Mouse (Mus musculus) hindlimb bud, embryonic 11.5 days (tissue): Measurements from ENCODE around the gene Cldn11.

ENCODE experiments used
- DNase-seq: peaks from one replicate; pipeline ENCODE4 v3.0.0-alpha.2; 2012; ENCODE audit warnings: low read depth, low spot score; ENCODE audit errors: extremely low spot score

Cldn11 gene

DNA sequence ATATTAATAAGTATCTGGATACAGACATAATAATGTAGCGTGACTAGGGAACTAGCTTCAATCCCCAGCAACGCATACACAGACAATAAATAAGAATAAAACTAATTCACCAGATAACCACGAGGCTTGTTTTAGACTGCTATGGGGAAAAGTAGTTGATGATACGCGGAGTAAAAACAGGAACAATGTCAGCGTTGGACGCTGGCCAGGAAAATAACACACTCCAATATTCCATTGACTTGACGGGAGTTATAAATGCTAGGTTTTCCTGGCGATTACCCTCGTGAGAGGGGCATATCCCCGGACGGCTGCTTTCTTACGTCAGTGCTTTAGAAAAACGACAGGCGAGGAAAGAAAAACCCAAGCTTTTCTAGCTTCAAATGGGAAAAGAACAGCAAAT is 8.1 kb downstream of the Cldn11 start:
- no peak for DNase-seq

DNA sequence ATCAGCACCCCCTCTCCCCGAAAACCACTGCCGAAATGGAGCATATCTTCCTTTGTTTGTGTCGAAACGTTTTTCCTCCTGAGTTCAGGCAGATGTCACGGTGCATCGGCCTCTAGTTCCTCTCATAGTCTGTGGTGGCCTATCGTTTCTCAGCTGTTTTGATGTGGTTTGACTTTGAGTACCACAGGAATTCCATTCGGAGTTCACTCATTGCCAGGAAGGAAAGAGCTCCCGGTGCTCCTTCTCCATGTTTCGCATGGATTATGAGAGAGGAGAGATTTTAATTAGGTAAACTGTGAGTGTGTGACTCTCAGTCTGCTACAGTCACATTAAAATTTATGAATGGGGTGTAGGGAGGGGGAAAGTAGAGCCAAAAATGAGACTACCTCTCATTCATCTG is 10.3 kb downstream of the Cldn11 start:
- DNase-seq: no peak

DNA sequence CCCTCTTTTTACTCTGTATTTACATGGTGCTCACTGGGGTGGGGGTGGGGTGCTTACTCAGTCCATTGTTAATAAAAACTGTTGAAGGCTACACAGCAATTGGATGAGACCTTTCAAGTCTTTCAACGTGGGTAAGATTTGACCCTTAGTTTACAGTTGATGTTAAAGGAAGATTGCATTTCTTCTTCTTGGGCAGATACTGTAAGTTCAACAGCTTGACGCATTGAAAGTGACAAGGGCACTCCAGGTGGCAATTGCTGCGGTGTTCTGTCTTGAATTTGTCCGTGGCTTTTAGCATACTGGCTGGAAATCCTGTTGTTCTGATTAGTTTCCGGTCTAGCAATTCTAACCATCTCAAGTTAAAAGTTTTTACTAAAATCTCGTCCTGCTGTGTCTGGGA is 11.6 kb downstream of the Cldn11 start:
- DNase-seq: no peak

DNA sequence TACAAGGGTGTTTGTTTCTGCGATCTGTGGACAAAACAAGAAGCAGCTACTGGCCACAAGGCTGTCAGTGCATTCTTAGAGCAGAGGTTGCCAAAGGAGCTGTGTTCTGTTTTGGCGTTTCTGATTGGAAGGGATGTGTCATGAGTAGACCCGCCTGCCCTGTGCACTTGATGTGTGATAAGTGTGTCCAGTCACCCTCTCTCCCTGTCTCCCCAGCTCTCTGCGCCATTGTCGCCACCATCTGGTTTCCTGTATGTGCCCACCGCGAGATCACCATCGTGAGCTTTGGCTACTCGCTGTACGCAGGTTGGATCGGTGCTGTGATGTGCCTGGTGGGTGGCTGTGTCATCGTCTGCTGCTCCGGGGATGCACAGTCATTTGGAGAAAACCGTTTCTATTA is 13.1 kb downstream of the Cldn11 start:
- no peak for DNase-seq

DNA sequence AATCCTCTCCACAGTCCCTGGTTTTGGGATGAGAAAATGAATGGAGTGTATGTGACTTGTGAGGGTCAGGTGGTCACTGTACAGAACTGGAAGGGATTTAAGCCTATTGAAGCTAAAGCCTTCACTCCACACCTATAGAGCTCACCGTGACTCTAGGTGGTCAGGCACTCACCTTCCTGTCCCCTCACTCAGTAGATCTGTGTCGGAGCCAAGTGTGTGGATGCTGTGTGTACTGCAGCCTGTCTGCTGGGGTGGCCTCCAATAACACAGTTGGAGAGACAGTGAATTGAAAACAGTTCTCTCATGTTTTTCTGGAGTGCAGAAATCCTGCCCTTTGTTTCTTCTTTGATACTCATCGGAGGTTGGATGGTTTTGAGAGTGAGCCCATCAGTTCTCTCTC is 16.1 kb downstream of the Cldn11 start:
- no peak for DNase-seq

DNA sequence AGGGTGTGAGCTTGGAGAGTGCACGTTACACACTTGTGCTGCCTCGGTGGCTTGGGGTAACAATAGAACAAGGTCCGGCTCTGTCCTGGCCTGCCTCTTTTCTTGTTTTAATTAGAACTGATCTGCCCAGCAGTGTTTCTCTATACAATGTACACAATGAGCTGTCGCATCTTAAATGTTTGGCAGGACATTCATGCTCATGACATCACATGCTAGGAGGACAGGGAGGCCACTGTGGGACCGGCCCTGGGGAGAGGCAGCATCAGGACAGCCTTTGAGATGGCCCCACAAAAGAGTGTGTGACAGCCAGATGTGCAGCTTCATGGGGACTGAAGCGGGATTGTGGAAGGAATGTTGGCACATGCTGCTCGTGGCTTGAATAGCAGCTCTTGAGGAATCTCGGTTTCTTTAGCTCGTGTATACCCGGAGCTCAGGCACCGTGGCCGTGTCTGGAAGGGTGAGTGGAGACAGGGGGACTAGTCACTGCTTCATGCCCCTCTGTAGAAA is 16.7 kb downstream of the Cldn11 start:
- no peak for DNase-seq

DNA sequence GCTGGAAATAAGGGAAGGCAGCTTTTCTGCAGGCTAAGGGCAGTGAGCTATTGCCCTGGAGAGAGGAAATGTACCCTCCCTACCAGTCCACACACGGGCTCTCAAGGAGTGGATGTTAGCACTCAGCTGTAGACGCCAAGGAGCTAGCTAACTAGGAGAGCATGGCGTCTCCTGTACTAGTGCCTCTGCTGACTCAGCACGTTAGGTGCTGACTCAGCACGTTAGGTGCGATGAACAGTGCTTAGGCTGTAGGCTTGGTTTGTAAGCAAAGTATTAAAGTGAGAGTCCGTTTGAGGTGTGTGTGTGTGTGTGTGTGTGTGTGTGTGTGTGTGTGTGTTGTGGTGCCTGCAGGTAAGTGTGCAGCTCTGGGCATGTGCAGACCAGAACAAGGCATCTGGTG is 40.6 kb downstream of the Cldn11 start:
- DNase-seq: no peak

DNA sequence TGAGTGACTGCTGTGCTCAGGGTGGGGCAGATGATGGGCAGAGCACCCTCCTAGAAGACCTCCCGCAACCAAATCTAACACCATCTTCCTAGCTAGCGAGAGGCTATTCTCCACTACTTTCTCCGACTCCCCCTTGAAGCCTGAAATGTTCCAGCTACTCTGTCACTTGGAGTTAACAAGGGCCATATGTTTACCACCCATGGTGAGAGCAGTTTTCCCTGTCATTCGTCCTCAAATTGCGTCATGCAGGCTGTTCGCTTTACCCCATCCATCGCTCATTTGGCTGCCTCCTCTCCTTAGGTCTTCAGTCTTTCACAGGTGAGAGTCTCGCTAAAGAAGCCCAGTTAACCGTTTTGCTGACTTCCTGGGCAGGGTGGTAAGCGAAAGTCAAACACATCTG is 41.7 kb downstream of the Cldn11 start:
- peak; percentile 66 for DNase-seq

DNA sequence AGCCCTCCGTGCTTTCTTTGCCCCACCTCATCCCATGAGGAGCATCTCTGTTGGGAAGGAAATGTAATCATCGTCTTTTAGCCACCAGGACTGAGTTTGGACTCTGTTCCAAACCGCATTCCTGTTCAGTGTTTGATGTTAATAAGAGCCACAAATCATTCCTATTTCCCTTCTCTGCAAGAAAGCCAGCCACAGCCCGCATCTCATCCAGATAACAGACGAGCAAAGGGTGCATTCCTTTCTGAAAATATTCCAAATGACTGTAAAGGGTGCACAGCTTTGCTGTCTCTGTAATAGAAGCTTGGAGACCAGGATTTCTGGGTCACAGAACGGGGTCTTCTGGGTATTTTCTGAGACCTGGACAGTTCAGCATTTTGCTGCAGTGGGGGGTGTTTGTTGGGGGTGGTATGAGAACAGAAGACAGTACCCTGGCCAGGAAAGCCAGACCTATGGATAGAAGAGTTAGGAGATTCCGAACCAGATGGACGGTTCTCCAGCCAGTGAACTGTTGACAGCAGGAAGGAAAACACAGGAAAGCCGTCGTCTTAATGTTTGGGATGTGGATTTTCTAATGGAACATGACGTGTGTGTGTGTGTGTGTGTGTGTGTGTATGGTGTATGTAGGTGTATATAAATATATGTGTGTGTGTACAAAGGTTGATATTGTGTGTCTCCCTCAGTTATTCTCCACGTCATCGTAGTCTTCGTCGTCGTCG is 49.6 kb downstream of the Cldn11 start:
- DNase-seq: no peak

DNA sequence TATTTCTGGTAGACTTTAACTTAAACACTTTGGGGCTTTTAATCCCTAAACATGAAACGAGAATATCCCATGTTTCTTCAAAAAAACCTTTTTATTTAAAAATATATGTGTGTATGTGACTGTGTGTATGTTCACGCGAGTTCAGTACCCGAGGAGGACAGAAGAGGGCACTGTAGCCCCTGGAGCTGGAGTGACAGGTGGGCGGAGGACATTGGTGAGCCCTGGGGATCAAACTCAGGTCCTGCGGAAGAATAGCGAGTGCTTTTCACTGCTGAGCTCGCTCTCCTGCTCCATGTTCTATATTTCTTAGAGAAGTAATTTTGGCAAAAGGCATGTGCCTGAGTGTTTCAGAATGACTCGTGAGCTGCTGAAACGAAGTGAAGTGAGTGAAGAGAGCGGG is 54.2 kb downstream of the Cldn11 start:
- DNase-seq: no peak

DNA sequence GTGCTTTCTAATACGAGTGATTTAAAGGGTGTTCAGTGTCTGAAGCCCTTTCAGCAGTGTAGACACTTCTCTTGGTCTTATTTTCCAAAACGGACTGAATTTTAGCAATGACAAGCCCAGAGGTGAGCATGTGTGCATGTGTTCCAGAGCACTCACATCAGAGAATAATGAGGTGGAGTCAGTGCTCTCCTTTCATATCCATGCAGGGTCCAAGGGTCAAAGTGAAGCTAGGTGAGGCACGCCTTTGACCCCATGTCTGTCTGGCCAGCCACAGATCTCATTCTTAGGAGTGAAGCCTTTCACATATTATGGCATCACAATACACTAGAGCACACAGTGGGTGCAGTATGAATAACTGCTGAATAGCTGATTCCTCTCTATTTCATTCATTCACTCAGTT is 55.4 kb downstream of the Cldn11 start:
- no peak for DNase-seq

DNA sequence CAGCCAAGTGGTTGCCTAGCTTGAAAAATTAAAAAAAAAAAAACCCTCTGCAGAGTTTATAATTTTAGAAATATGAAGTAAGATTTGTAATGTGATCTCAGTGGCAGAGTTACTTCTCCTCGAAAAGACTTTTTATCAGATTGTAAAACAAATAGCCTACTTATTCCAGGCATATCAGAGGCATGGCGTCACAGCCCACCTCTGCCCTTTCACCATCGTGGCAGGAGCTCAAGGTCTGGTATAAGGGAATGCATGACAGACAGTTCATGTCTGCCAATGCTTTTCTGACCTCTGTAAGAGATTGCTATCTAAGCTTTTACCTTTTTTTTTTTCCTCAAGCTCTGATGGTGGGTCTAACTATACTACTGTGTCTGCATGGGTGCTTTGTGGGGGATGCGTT is 58.3 kb downstream of the Cldn11 start:
- no peak for DNase-seq

DNA sequence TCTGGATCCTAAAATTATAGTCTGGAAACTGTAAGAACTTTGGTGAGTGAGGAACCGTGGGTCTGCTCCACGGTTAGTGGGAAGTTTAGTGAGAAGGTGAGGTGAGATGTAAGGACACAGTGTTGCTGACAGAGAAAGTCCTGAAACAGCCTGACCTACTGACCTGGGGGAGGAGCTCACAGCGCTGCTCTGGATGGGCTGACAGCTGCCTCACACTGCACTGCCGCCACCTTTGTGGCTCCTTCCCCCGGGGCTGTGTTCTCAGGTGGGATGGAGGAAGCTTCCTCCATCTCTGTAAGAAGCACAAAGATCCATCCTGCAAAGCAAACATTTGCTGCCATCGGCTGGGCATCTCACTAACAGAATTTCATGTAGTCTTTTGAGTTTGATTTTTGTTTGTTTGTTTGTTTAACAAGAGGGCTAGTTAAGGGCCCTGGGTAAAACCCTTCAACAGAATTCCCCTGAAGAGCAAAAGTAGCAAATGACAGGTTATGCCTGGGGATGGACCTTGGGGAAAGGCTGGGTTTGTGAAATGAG is 58.8 kb downstream of the Cldn11 start:
- no peak for DNase-seq

DNA sequence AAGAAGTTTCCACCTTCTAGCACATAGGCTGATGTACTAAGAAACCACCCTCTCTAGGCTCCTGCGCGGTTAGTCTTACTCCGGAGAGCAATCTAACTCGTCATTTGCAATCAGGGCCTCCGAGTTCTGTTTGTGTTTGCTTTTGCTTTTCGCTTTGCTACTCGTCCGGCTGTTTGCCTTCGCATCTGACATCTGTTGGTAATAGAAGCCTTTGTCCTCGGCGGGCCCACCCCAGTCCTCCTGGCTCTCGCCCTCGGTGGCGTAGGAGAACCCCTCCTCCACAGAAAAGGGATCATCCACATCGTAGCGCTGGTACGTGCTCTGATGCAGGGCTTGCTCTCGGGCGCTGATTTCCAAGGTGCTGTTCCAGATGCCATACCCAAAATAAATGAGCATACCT is 59.3 kb downstream of the Cldn11 start:
- no peak for DNase-seq

DNA sequence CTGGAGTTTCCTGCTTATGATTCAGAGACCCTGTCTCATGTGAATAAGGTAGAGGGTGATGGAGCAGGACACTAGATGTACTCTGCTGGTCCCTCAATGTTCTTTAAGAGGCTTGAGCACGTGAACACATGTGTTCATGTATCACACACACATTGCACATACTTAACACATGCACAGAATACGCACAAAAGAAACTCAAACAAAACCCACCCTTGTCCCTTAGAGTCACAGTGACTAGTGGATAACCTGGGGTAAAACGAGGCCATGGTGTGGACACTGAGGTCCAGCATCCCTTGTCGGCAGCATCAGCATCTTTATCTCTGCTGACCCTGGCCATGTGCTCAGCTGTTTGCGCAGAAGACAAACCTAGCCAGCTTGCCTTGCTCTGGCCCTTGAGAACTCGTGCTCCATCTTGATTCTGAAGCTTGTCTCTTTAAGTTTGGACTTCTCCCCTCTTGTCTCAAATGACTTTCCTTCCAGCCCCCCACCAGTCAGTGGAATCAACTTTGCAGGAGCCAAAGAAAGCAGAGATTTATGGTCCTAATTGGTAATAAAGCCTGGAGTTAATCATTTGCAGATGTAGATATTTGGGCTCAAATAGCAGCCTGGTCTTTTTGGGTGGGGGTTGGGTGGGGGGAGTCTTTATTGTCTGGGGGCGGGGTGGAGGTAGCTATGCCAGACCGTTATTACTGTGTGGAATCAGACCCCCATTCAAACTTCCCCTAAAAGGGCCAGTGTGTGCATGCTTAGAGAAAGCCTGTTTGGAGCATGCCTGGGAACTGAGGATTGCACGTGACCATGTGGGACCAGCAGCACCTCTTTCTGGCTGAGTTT is 62.7 kb downstream of the Cldn11 start:
- DNase-seq: peak; percentile 95

DNA sequence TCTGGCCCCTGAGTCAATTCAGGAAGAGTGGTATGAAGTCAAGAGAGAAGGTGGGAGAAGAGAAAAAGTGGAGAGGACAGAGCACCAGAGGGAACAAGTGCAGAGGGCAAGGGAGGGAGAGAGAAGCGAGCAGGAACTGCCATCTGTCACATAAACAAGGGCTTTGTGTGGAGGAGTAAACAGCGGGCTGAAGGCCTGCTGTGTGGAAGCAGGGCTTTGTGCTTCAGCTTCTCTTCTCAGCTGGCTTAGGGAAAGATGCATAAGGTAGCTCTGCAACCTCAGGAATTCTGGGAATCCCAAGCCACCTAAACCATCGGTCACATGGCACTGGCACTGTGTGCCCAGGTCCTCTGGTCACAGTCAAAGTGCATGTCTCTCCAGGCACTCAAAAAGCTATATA is 64.1 kb downstream of the Cldn11 start:
- no peak for DNase-seq
